Mouse (Mus musculus) lung, embryonic 16.5 days (tissue): ENCODE measurements around the gene Olfr164. TPM values are rescaled to one million over a fixed set of nuclear protein-coding genes. Genes with fewer than 3 reads are reported as not detected.

Experiments
- microRNA-seq: library from miRNA; unstranded; fragments of <30 nt; microRNA quantifications from one replicate; pipeline ENCODE4, GENCODE M21; 2016
- polyA plus RNA-seq: library from polyadenylated mRNA; unstranded; fragments of >200 nt; fragmentation: Nextera tagmentation; extraction: Ambion mirVana; gene quantifications from 2 replicates; pipeline ENCODE4 v1.2.1, GENCODE M21; 2015

Olfr164 gene
- polyA plus RNA-seq, 1 experiment from 2014 or later = not detected

Small RNAs within 50 kb of the gene (microRNA-seq; reads per million reads assigned to microRNA genes)
- gene Gm23612 = not detected

Other genes with a start within 250 kb of the Olfr164 start
- gene Olfr165, start 109.1 kb upstream of the Olfr164 start, polyA plus RNA-seq = not detected in 2 replicates
- gene Olfr166, start 169.6 kb upstream of the Olfr164 start, polyA plus RNA-seq = not detected in 2 replicates
- not detected in 2 replicates for gene Olfr167, start 208.2 kb upstream of the Olfr164 start, polyA plus RNA-seq
- not detected in 2 replicates for gene Olfr168, start 221.5 kb upstream of the Olfr164 start, polyA plus RNA-seq